Mouse (Mus musculus) heart, embryonic 13.5 days (tissue): ENCODE data around the gene Dhrs7b. TPM values are rescaled to one million over a fixed set of nuclear protein-coding genes. Genes with fewer than 3 reads are reported as not detected.

Experiments used
- ATAC-seq: fragments of 200-750 bp; cut with Nextera tagmentation; 2 replicates; pipeline ENCODE4 v1.8.0; 2017; ENCODE audit warnings: moderate TSS enrichment; ENCODE audit not compliant: insufficient number of reproducible peaks, low FRiP score, low TSS enrichment; ENCODE audit errors: extremely low read depth
- H3K27ac ChIP-seq: fragments of 300-500 bp; sonication (generic); replicated peaks from 2 replicates; pipeline ENCODE4 v1.5.1; 2015; ENCODE audit warnings: moderate library complexity, mild to moderate bottlenecking, inconsistent platforms
- H3K27me3 ChIP-seq: fragments of 300-500 bp; sonication (generic); replicated peaks from 2 replicates; pipeline ENCODE4 v1.6.1; 2015; ENCODE audit warnings: mild to moderate bottlenecking, inconsistent platforms
- H3K36me3 ChIP-seq: fragments of 300-500 bp; sonication (generic); 2 replicates; pipeline ENCODE4 v1.6.1; 2015; ENCODE audit warnings: mild to moderate bottlenecking, inconsistent platforms
- H3K4me1 ChIP-seq: fragments of 300-500 bp; sonication (generic); 2 replicates; pipeline ENCODE4 v1.6.1; 2015; ENCODE audit warnings: inconsistent platforms
- H3K4me2 ChIP-seq: fragments of 300-500 bp; sonication (generic); 2 replicates; pipeline ENCODE4 v1.6.1; 2015; ENCODE audit warnings: inconsistent platforms, mild to moderate bottlenecking, moderate library complexity
- H3K4me3 ChIP-seq: fragments of 300-500 bp; sonication (generic); 2 replicates; pipeline ENCODE4 v1.5.1; 2015; ENCODE audit warnings: moderate library complexity, mild to moderate bottlenecking, inconsistent platforms
- H3K9ac ChIP-seq: fragments of 300-500 bp; sonication (generic); 2 replicates; pipeline ENCODE4 v1.6.1; 2015; ENCODE audit warnings: inconsistent platforms, mild to moderate bottlenecking, moderate library complexity
- H3K9me3 ChIP-seq: fragments of 300-500 bp; sonication (generic); 2 replicates; pipeline ENCODE4 v1.6.1; 2016; ENCODE audit warnings: inconsistent platforms
- WGBS: fragments of 180-500 bp; shearing (Covaris S2); methylation state at CpG from one replicate; pipeline ENCODE4 v1.1.7; 2015; ENCODE audit warnings: mixed read lengths; 5-methylcytosine and 5-hydroxymethylcytosine counted together
- polyA plus RNA-seq: library from polyadenylated mRNA; unstranded; fragments of >200 nt; fragmentation: Nextera tagmentation; extraction: Ambion mirVana; gene quantifications from 2 replicates; pipeline ENCODE4 v1.2.1, GENCODE M21; 2015

The Dhrs7b gene
- polyA plus RNA-seq, 1 experiment from 2014 or later, result 30.9 TPM

- H3K4me2 ChIP-seq, result no peak overlapping the region
- WGBS, result 55% methylated on average over 4 of the region's 4 CpGs
- no peak overlapping the region for H3K4me3 ChIP-seq
- H3K4me1 ChIP-seq, result peaks cover 9% of the 10 kb centered on the region; the same call in 1 of the 2 replicates
- H3K9ac ChIP-seq, result no peak overlapping the region
- H3K27me3 ChIP-seq, result no peaks in the 10 kb centered on the region
- no peak for ATAC-seq
- no peaks in the 10 kb centered on the region for H3K9me3 ChIP-seq
- peaks cover 39% of the 10 kb centered on the region for H3K36me3 ChIP-seq
- 0 out of 2 replicates have a peak overlapping the region, but pooled peaks have one; percentile 1 for H3K27ac ChIP-seq
Observed at GRCm38 (mm10) chr11:60902486-60902885, 72.1 kb downstream of the Dhrs7b start.

GRCm38 (mm10) chr11:60903661-60904061 is 73.2 kb downstream of the Dhrs7b start:
- ATAC-seq, result no peak
- H3K4me1 ChIP-seq, result peaks cover 9% of the 10 kb centered on the region; the same call in 1 of the 2 replicates
- 84% methylated on average over 6 of the region's 6 CpGs for WGBS
- peaks cover 39% of the 10 kb centered on the region for H3K36me3 ChIP-seq
- no peak overlapping the region for H3K9ac ChIP-seq
- no peaks in the 10 kb centered on the region for H3K9me3 ChIP-seq
- H3K27ac ChIP-seq, result no peak overlapping the region
- no peak overlapping the region for H3K4me2 ChIP-seq
- H3K27me3 ChIP-seq, result no peaks in the 10 kb centered on the region
- H3K4me3 ChIP-seq, result no peak overlapping the region

- peaks cover 9% of the 10 kb centered on the region; the same call in 1 of the 2 replicates for H3K4me1 ChIP-seq
Observed at GRCm38 (mm10) chr11:60905407-60906120, 75.1 kb downstream of the Dhrs7b start.

GRCm38 (mm10) chr11:60906449-60906848 is 76.0 kb downstream of the Dhrs7b start:
- Histone ChIP-seq H3K4me1 (peaks cover 13% of the 10 kb centered on the region), H3K9me3 (no peaks in the 10 kb centered on the region), H3K36me3 (peaks cover 39% of the 10 kb centered on the region), H3K4me2 (no peak overlapping the region), H3K4me3 (no peak overlapping the region), H3K27me3 (no peaks in the 10 kb centered on the region), H3K9ac (no peak overlapping the region), H3K27ac (no peak overlapping the region)
- 83% methylated on average over 4 of the region's 4 CpGs for WGBS
- no peak for ATAC-seq

More at GRCm38 (mm10) chr11:60905407-60906120, 75.1 kb downstream of the Dhrs7b start:
- no peak overlapping the region for H3K4me3 ChIP-seq
- H3K4me2 ChIP-seq, result no peak overlapping the region
- H3K9ac ChIP-seq, result no peak overlapping the region
- H3K27ac ChIP-seq, result no peak overlapping the region
- no peaks in the 10 kb centered on the region for H3K27me3 ChIP-seq
- H3K9me3 ChIP-seq, result no peaks in the 10 kb centered on the region
- WGBS, result 85% methylated on average over 10 of the region's 10 CpGs
- no peak for ATAC-seq
- H3K36me3 ChIP-seq, result peaks cover 39% of the 10 kb centered on the region

GRCm38 (mm10) chr11:60908073-60908472 is 77.6 kb downstream of the Dhrs7b start:
- Histone ChIP-seq H3K36me3 (peaks cover 38% of the 10 kb centered on the region), H3K4me2 (no peak overlapping the region), H3K9me3 (no peaks in the 10 kb centered on the region), H3K27me3 (no peaks in the 10 kb centered on the region), H3K9ac (no peak overlapping the region), H3K4me3 (no peak overlapping the region), H3K27ac (no peak overlapping the region), H3K4me1 (peaks cover 20% of the 10 kb centered on the region)
- ATAC-seq, result no peak
- 55% methylated on average over 3 of the region's 3 CpGs for WGBS

- H3K4me3 ChIP-seq, result no peak overlapping the region
- H3K9me3 ChIP-seq, result no peaks in the 10 kb centered on the region
- no peak for ATAC-seq
- WGBS, result 76% methylated on average over 1 of the region's 1 CpGs
- no peaks in the 10 kb centered on the region for H3K27me3 ChIP-seq
- peaks cover 22% of the 10 kb centered on the region for H3K36me3 ChIP-seq
- H3K4me2 ChIP-seq, result no peak overlapping the region
- no peak overlapping the region for H3K9ac ChIP-seq
- no peak overlapping the region for H3K27ac ChIP-seq
- peaks cover 27% of the 10 kb centered on the region for H3K4me1 ChIP-seq
Observed at GRCm38 (mm10) chr11:60909626-60910025, 79.2 kb downstream of the Dhrs7b start.

Other genes starting within 250 kb of the Dhrs7b start
- 34.0 and 34.1 TPM in 2 replicates for gene Llgl1, start 130.9 kb upstream of the Dhrs7b start, polyA plus RNA-seq
- 75.4 and 79.1 TPM in 2 replicates for gene Flii, start 103.4 kb upstream of the Dhrs7b start, polyA plus RNA-seq
- 17.4 and 17.7 TPM in 2 replicates for gene Mief2, start 102.2 kb upstream of the Dhrs7b start, polyA plus RNA-seq
- 9.7 and 11.0 TPM in 2 replicates for gene Top3a, start 53.3 kb upstream of the Dhrs7b start, polyA plus RNA-seq
- 3.7 and 3.9 TPM in 2 replicates for gene Smcr8, start 53.1 kb upstream of the Dhrs7b start, polyA plus RNA-seq
- 40.4 and 42.8 TPM in 2 replicates for gene Shmt1, start 18.9 kb upstream of the Dhrs7b start, polyA plus RNA-seq
- gene Tmem11, start 48.6 kb downstream of the Dhrs7b start, polyA plus RNA-seq, result 60.6 and 68.6 TPM in 2 replicates
- gene Natd1, start 84.1 kb downstream of the Dhrs7b start, polyA plus RNA-seq, result 19.8 and 23.4 TPM in 2 replicates
- 73.6 and 78.1 TPM in 2 replicates for gene Map2k3, start 101.4 kb downstream of the Dhrs7b start, polyA plus RNA-seq
- gene Kcnj12, start 191.9 kb downstream of the Dhrs7b start, polyA plus RNA-seq, result 2.6 and 3.0 TPM in 2 replicates